Mouse (Mus musculus): ENCODE results near the gene Ube2l3.
A peak's percentile ranks its signal among the peaks of the same experiment; 100 is the strongest.
"Not testable (repeated sequence)": the region's sequence is repeated elsewhere in the genome, so short reads cannot be mapped to it uniquely, and the experiment has no call there.

Ube2l3 gene

GRCm38 (mm10) chr16:17208389-17209361 lies 6.2 kb upstream of the Ube2l3 start, which contains the start of gene Rimbp3:
TSS of gene Rimbp3 (plus strand) at chr16:17208603.
- DNase-seq (ENCODE audit: low spot score), result peak; percentile 66

GRCm38 (mm10) chr16:17204990-17205389 lies 2.5 kb upstream of the Ube2l3 start:
- peak; percentile 16 for DNase-seq (ENCODE audit: low spot score)

GRCm38 (mm10) chr16:17201977-17202376 lies 472 bp downstream of the Ube2l3 start:
- DNase-seq (ENCODE audit: low spot score), result no peak

- DNase-seq (ENCODE audit: low spot score), result peak; percentile 73
Observed at GRCm38 (mm10) chr16:17200953-17201707, 1.3 kb downstream of the Ube2l3 start.

- DNase-seq (ENCODE audit: low spot score), result no peak
Observed at GRCm38 (mm10) chr16:17200121-17200952, 2.1 kb downstream of the Ube2l3 start.

GRCm38 (mm10) chr16:17193823-17194222 lies 8.6 kb downstream of the Ube2l3 start:
- no peak for DNase-seq (ENCODE audit: low spot score)

- no peak for DNase-seq (ENCODE audit: low spot score)
Observed at GRCm38 (mm10) chr16:17185475-17185874, 17.0 kb downstream of the Ube2l3 start.

- no peak for DNase-seq (ENCODE audit: low spot score)
Observed at GRCm38 (mm10) chr16:17183003-17183402, 19.4 kb downstream of the Ube2l3 start.

GRCm38 (mm10) chr16:17182136-17182535 lies 20.3 kb downstream of the Ube2l3 start:
- DNase-seq (ENCODE audit: low spot score), result no peak

- DNase-seq (ENCODE audit: low spot score), result peak; percentile 4
Observed at GRCm38 (mm10) chr16:17181382-17181781, 21.1 kb downstream of the Ube2l3 start.

GRCm38 (mm10) chr16:17179706-17180105 lies 22.7 kb downstream of the Ube2l3 start:
- no peak for DNase-seq (ENCODE audit: low spot score)

GRCm38 (mm10) chr16:17177623-17178170 lies 24.8 kb downstream of the Ube2l3 start:
- DNase-seq (ENCODE audit: low spot score), result no peak

- DNase-seq (ENCODE audit: low spot score), result no peak
Observed at GRCm38 (mm10) chr16:17175765-17176164, 26.7 kb downstream of the Ube2l3 start.

GRCm38 (mm10) chr16:17168049-17168448 lies 34.4 kb downstream of the Ube2l3 start:
- no peak for DNase-seq (ENCODE audit: low spot score)

GRCm38 (mm10) chr16:17167179-17167578 lies 35.3 kb downstream of the Ube2l3 start:
- no peak for DNase-seq (ENCODE audit: low spot score)

- DNase-seq (ENCODE audit: low spot score), result not testable (repeated sequence)
Observed at GRCm38 (mm10) chr16:17165478-17165877, 37.0 kb downstream of the Ube2l3 start.

- no peak for DNase-seq (ENCODE audit: low spot score)
Observed at GRCm38 (mm10) chr16:17154346-17154745, 48.1 kb downstream of the Ube2l3 start.

GRCm38 (mm10) chr16:17151874-17152273 lies 50.6 kb downstream of the Ube2l3 start:
- DNase-seq (ENCODE audit: low spot score), result no peak

GRCm38 (mm10) chr16:17150520-17151258 lies 51.8 kb downstream of the Ube2l3 start:
- DNase-seq (ENCODE audit: low spot score), result no peak

GRCm38 (mm10) chr16:17148084-17148483 lies 54.4 kb downstream of the Ube2l3 start:
- no peak for DNase-seq (ENCODE audit: low spot score)

GRCm38 (mm10) chr16:17147391-17147929 lies 55.0 kb downstream of the Ube2l3 start:
- no peak for DNase-seq (ENCODE audit: low spot score)
